Mouse (Mus musculus): Measurements from ENCODE around the gene Stard13. TPM values are rescaled to one million over a fixed set of nuclear protein-coding genes. Genes with fewer than 3 reads are reported as not detected.

The Stard13 gene
- polyA plus RNA-seq, 1 experiment from 2014 or later, result 1.4 TPM

DNA sequence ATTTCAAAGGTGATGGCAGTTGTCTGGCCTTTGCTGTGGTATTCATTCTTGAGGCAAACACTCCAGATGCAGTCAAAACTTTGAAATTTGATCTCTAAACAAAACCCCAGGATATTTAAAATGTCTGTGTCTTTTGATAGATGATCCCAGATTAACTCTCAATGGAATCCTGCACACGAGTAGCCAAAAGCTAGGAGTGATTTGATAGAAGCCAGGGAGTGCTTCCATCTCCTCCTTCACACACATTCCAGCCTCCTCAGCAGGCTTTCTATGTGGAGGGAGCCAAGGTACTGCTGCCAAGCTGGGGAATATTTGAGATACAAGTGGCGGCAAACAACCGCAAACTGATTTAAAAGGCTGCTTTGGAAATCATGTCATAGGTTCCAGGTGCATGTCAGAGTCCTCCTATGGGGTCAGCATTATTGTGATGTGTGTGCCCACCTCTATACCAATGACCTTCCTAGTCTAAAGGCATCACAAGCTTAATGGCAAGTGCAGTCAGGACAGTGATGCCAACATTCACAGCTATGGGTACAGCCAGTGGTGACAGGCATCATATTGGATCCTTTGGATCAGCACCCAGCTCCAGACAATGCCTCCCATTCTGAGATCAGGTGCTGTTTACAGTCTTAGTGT lies 39.6 kb downstream of the Stard13 start:
- H3K27ac ChIP-seq (ENCODE audit: low read depth, low read length), result no peak overlapping the region
- H3K9ac ChIP-seq (ENCODE audit: low read depth, low read length), result no peak overlapping the region
- no peak overlapping the region for H3K4me2 ChIP-seq
- H3K36me3 ChIP-seq (ENCODE audit: control insufficient read depth, insufficient read depth, low read length), result no peaks in the 10 kb centered on the region
- no peaks in the 10 kb centered on the region for H3K4me1 ChIP-seq (ENCODE audit: control insufficient read depth, insufficient read depth, low read length)
- no peak overlapping the region for H3K4me3 ChIP-seq (ENCODE audit: low read depth, low read length)
- ATAC-seq (replicated peaks; ENCODE audit: insufficient number of reproducible peaks, low FRiP score, low TSS enrichment), result no peak
- no peaks in the 10 kb centered on the region for H3K27me3 ChIP-seq (ENCODE audit: control insufficient read depth, insufficient read depth, low read length)
- WGBS (ENCODE audit: insufficient replicate concordance), result 49% methylated on average over 3 of the region's 3 CpGs
- H3K9me3 ChIP-seq (replicated peaks; ENCODE audit: control insufficient read depth, low read length), result no peaks in the 10 kb centered on the region

GRCm38 (mm10) chr5:151192266-151192665 lies 41.4 kb downstream of the Stard13 start:
- Histone ChIP-seq H3K9me3 (replicated peaks; ENCODE audit: control insufficient read depth, low read length) (no peaks in the 10 kb centered on the region), H3K36me3 (ENCODE audit: control insufficient read depth, insufficient read depth, low read length) (no peaks in the 10 kb centered on the region), H3K27me3 (ENCODE audit: control insufficient read depth, insufficient read depth, low read length) (no peaks in the 10 kb centered on the region), H3K27ac (ENCODE audit: low read depth, low read length) (no peak overlapping the region), H3K4me1 (ENCODE audit: control insufficient read depth, insufficient read depth, low read length) (no peaks in the 10 kb centered on the region), H3K4me2 (no peak overlapping the region), H3K9ac (ENCODE audit: low read depth, low read length) (no peak overlapping the region), H3K4me3 (ENCODE audit: low read depth, low read length) (no peak overlapping the region)
- no peak for ATAC-seq (replicated peaks; ENCODE audit: insufficient number of reproducible peaks, low FRiP score, low TSS enrichment)
- WGBS (ENCODE audit: insufficient replicate concordance), result 79% methylated on average over 2 of the region's 2 CpGs

DNA sequence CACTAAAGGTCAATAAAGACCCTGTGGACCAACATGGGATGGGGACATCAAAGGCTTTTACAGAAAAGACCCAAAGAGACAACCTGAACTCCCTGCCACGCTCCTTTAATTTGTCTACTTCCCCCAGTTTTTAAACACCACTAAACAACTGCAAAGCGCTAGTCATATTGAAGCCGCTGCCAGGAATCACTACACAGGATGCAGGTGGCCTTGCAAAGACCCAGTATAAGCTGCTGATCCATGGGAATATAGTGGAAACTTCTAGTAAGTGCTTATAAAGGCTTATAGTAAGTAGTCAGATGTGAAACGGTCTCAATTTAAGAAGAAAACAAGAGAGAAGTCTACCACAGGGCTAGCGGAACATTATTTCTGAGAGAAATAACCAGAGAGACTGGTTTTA lies 42.9 kb downstream of the Stard13 start:
- Histone ChIP-seq H3K27ac (ENCODE audit: low read depth, low read length) (no peak overlapping the region), H3K27me3 (ENCODE audit: control insufficient read depth, insufficient read depth, low read length) (no peaks in the 10 kb centered on the region), H3K9me3 (replicated peaks; ENCODE audit: control insufficient read depth, low read length) (no peaks in the 10 kb centered on the region), H3K36me3 (ENCODE audit: control insufficient read depth, insufficient read depth, low read length) (no peaks in the 10 kb centered on the region), H3K4me1 (ENCODE audit: control insufficient read depth, insufficient read depth, low read length) (no peaks in the 10 kb centered on the region), H3K4me3 (ENCODE audit: low read depth, low read length) (no peak overlapping the region), H3K4me2 (peak overlapping the region; percentile 91; the same call in 1 of the 2 replicates), H3K9ac (ENCODE audit: low read depth, low read length) (no peak overlapping the region)
- no peak for ATAC-seq (replicated peaks; ENCODE audit: insufficient number of reproducible peaks, low FRiP score, low TSS enrichment)
- WGBS (ENCODE audit: insufficient replicate concordance), result 74% methylated on average over 5 of the region's 5 CpGs

DNA sequence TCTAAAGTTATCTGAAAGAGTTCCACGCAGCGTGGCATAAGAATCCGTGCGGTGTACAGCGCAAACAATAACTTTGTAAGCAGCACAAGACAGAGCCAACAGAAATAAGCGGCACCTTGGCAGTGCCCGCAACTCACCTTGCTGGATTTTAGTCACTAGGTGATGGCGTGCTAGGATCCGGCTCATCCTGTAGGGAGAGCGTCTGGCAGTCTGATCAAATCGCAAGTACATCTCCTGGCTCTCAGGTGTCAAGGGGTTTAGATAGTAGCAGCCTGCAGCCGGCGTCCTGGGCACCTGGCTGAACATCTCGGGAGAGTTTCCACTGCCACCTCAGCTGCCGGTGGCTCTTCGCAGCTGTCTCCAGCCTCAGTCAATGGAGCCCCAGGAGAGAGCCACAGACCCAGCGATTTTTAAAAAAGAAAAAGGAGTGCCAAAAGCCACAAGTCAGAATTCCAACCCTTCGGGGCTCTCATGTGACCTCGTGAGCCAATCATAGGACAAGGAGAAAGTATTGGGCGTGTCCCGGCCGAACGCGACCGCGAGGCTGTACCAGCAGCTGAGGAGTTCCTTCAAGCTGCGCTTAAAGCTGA lies 43.8 kb downstream of the Stard13 start:
- no peaks in the 10 kb centered on the region for H3K4me1 ChIP-seq (ENCODE audit: control insufficient read depth, insufficient read depth, low read length)
- WGBS (ENCODE audit: insufficient replicate concordance), result 2% methylated on average over 27 of the region's 27 CpGs
- H3K4me2 ChIP-seq, result peak overlapping the region; percentile 91
- ATAC-seq (replicated peaks; ENCODE audit: insufficient number of reproducible peaks, low FRiP score, low TSS enrichment), result peak; percentile 94
- H3K4me3 ChIP-seq (ENCODE audit: low read depth, low read length), result peak overlapping the region; percentile 58
- no peaks in the 10 kb centered on the region for H3K9me3 ChIP-seq (replicated peaks; ENCODE audit: control insufficient read depth, low read length)
- no peaks in the 10 kb centered on the region for H3K27me3 ChIP-seq (ENCODE audit: control insufficient read depth, insufficient read depth, low read length)
- H3K27ac ChIP-seq (ENCODE audit: low read depth, low read length), result no peak overlapping the region
- no peaks in the 10 kb centered on the region for H3K36me3 ChIP-seq (ENCODE audit: control insufficient read depth, insufficient read depth, low read length)
- peak overlapping the region; percentile 64 for H3K9ac ChIP-seq (ENCODE audit: low read depth, low read length)

- no peaks in the 10 kb centered on the region for H3K9me3 ChIP-seq (replicated peaks; ENCODE audit: control insufficient read depth, low read length)
- WGBS (ENCODE audit: insufficient replicate concordance), result 33% methylated on average over 3 of the region's 3 CpGs
- H3K4me2 ChIP-seq, result peak overlapping the region; percentile 91
- H3K4me3 ChIP-seq (ENCODE audit: low read depth, low read length), result peak overlapping the region; percentile 58
- no peak for ATAC-seq (replicated peaks; ENCODE audit: insufficient number of reproducible peaks, low FRiP score, low TSS enrichment)
- H3K9ac ChIP-seq (ENCODE audit: low read depth, low read length), result no peak overlapping the region
- H3K27me3 ChIP-seq (ENCODE audit: control insufficient read depth, insufficient read depth, low read length), result no peaks in the 10 kb centered on the region
- no peak overlapping the region for H3K27ac ChIP-seq (ENCODE audit: low read depth, low read length)
- H3K36me3 ChIP-seq (ENCODE audit: control insufficient read depth, insufficient read depth, low read length), result no peaks in the 10 kb centered on the region
- no peaks in the 10 kb centered on the region for H3K4me1 ChIP-seq (ENCODE audit: control insufficient read depth, insufficient read depth, low read length)
These were observed 44.3 kb downstream of the Stard13 start for GRCm38 (mm10) chr5:151189321-151189720.

- ATAC-seq (replicated peaks; ENCODE audit: insufficient number of reproducible peaks, low FRiP score, low TSS enrichment), result no peak
- H3K27me3 ChIP-seq (ENCODE audit: control insufficient read depth, insufficient read depth, low read length), result no peaks in the 10 kb centered on the region
- no peaks in the 10 kb centered on the region for H3K9me3 ChIP-seq (replicated peaks; ENCODE audit: control insufficient read depth, low read length)
- H3K4me1 ChIP-seq (ENCODE audit: control insufficient read depth, insufficient read depth, low read length), result 0 out of 2 replicates have a peak, but pooled peaks cover 2% of the 10 kb centered on the region
- no peak overlapping the region for H3K27ac ChIP-seq (ENCODE audit: low read depth, low read length)
- WGBS (ENCODE audit: insufficient replicate concordance), result 79% methylated on average over 6 of the region's 6 CpGs
- no peak overlapping the region for H3K9ac ChIP-seq (ENCODE audit: low read depth, low read length)
- H3K4me3 ChIP-seq (ENCODE audit: low read depth, low read length), result no peak overlapping the region
- H3K4me2 ChIP-seq, result no peak overlapping the region
- H3K36me3 ChIP-seq (ENCODE audit: control insufficient read depth, insufficient read depth, low read length), result no peaks in the 10 kb centered on the region
These were observed 45.0 kb downstream of the Stard13 start for GRCm38 (mm10) chr5:151188659-151189058.

- no peak overlapping the region for H3K9ac ChIP-seq (ENCODE audit: low read depth, low read length)
- no peak overlapping the region for H3K27ac ChIP-seq (ENCODE audit: low read depth, low read length)
- H3K4me2 ChIP-seq, result no peak overlapping the region
- 74% methylated on average over 11 of the region's 11 CpGs for WGBS (ENCODE audit: insufficient replicate concordance)
- no peaks in the 10 kb centered on the region for H3K9me3 ChIP-seq (replicated peaks; ENCODE audit: control insufficient read depth, low read length)
- H3K36me3 ChIP-seq (ENCODE audit: control insufficient read depth, insufficient read depth, low read length), result no peaks in the 10 kb centered on the region
- ATAC-seq (replicated peaks; ENCODE audit: insufficient number of reproducible peaks, low FRiP score, low TSS enrichment), result no peak
- H3K4me1 ChIP-seq (ENCODE audit: control insufficient read depth, insufficient read depth, low read length), result 0 out of 2 replicates have a peak, but pooled peaks cover 2% of the 10 kb centered on the region
- no peak overlapping the region for H3K4me3 ChIP-seq (ENCODE audit: low read depth, low read length)
- H3K27me3 ChIP-seq (ENCODE audit: control insufficient read depth, insufficient read depth, low read length), result no peaks in the 10 kb centered on the region
These were observed 46.3 kb downstream of the Stard13 start for GRCm38 (mm10) chr5:151187336-151187735.

DNA sequence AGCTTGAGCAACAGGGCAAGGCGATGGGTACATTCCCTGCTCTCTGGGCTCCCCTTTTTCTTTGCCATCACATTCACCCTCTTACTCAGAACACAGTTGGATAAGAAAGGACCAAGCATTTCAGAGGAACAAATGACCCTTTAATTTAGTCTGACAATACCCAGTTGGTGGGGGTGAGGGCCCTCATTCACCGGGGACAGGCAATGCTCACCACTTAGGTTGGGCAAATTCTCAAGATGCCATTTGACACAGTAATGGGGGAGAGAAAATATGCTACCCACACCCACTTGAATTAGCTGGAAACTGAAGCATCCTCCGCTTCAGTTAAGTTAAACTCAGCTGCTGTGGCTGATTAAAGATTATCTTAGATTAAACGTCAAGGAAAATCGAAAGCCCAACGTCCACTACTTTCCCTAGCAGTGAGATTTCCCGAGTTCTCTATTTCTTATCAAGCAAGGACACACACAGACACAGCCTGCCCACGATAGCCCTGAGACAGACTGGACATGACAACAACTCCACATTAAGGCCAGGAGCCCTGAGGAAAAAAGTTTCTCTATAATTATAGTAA lies 48.3 kb downstream of the Stard13 start:
- Histone ChIP-seq H3K4me1 (ENCODE audit: control insufficient read depth, insufficient read depth, low read length) (0 out of 2 replicates have a peak, but pooled peaks cover 2% of the 10 kb centered on the region), H3K27me3 (ENCODE audit: control insufficient read depth, insufficient read depth, low read length) (no peaks in the 10 kb centered on the region), H3K36me3 (ENCODE audit: control insufficient read depth, insufficient read depth, low read length) (no peaks in the 10 kb centered on the region), H3K9me3 (replicated peaks; ENCODE audit: control insufficient read depth, low read length) (no peaks in the 10 kb centered on the region), H3K27ac (ENCODE audit: low read depth, low read length) (no peak overlapping the region), H3K4me2 (no peak overlapping the region), H3K9ac (ENCODE audit: low read depth, low read length) (no peak overlapping the region), H3K4me3 (ENCODE audit: low read depth, low read length) (no peak overlapping the region)
- 46% methylated on average over 8 of the region's 8 CpGs for WGBS (ENCODE audit: insufficient replicate concordance)
- no peak for ATAC-seq (replicated peaks; ENCODE audit: insufficient number of reproducible peaks, low FRiP score, low TSS enrichment)

Measured in heart, embryonic 11.5 days (tissue).